Mouse (Mus musculus): ENCODE measurements around the gene Tspan14.

DNA sequence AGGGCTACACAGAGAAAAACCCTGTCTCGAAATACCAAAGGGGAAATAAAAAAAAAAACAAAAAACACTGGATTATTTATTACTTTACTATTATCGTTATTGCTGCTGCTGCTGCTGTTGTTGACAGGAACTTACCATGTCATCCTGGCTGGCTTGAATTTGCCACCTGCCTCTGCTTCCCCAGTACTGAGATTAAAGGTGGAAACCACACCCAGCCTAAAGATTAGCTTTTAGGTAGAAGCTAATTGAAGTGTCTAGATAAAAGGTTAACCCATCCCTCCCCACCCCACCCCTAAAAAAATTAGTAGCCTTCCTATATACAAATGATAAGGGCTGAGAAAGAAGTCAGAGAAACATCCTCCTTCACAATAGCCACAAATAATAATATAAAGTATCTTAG, 22.8 kb downstream of the Tspan14 start:
- TF ChIP-seq CTCF (IDR thresholded peaks at IDR 0.05; ENCODE audit: low read depth) (no peak), EP300 (IDR thresholded peaks at IDR 0.05; ENCODE audit: low read depth) (no peak)
